Mouse (Mus musculus) ES-E14 (cell line): ENCODE measurements at regions not wholly inside any gene's neighbourhood (a gene's known extent, or its start where the extent isn't known, plus 50 kb on each side); places are given as distances from the start of the nearest gene placed in this dataset.

ENCODE experiments used
- DNase-seq: peaks from one replicate; pipeline ENCODE4 v3.0.0-alpha.2; 2013; ENCODE audit warnings: low read depth, low spot score
- H3K27ac ChIP-seq: 2 replicates; pipeline ENCODE4 v1.5.1; 2012; ENCODE audit warnings: low read depth, mild to moderate bottlenecking, low read length, moderate library complexity, mixed read lengths; ENCODE audit not compliant: poor library complexity, insufficient read depth, severe bottlenecking
- H3K36me3 ChIP-seq: 2 replicates; pipeline ENCODE4 v1.6.1; 2012; ENCODE audit warnings: mild to moderate bottlenecking, low read length, moderate library complexity, mixed read lengths; ENCODE audit not compliant: control insufficient read depth, poor library complexity, insufficient read depth, severe bottlenecking
- H3K4me1 ChIP-seq, 2 experiments: fragments of 150-350 bp in 1 of 2; sonication (generic) in 1 of 2; 2 replicates each; pipeline ENCODE4 v1.6.1; 2012; ENCODE audit warnings: low read length in 2 of 2, mild to moderate bottlenecking in 1 of 2, mixed read lengths in 1 of 2; ENCODE audit not compliant: control insufficient read depth in 2 of 2, insufficient read depth in 2 of 2, poor library complexity in 1 of 2
- H3K4me3 ChIP-seq, 2 experiments: fragments of 150-350 bp in 1 of 2; sonication (generic) in 1 of 2; 2 replicates each; pipeline ENCODE4 v1.5.1; 2012; ENCODE audit warnings: low read length in 2 of 2, low read depth in 1 of 2, mild to moderate bottlenecking in 1 of 2, mixed read lengths in 1 of 2; ENCODE audit not compliant: insufficient read depth in 1 of 2, poor library complexity in 1 of 2, severe bottlenecking in 1 of 2
- H3K9ac ChIP-seq: 2 replicates; pipeline ENCODE4 v1.6.1; 2012; ENCODE audit warnings: low read depth, mild to moderate bottlenecking, low read length, mixed read lengths; ENCODE audit not compliant: poor library complexity, insufficient read depth, severe bottlenecking
- H3K9me3 ChIP-seq: fragments of 150-350 bp; sonication (generic); 2 replicates; pipeline ENCODE4 v1.6.1; 2012; ENCODE audit warnings: low read depth, mild to moderate bottlenecking, low read length; ENCODE audit not compliant: control insufficient read depth, insufficient read depth
- CHD2 ChIP-seq: IDR thresholded peaks from 2 replicates; pipeline ENCODE4 v1.6.1; 2014; ENCODE audit warnings: mild to moderate bottlenecking, low read depth, low read length, inconsistent platforms
- HCFC1 ChIP-seq: IDR thresholded peaks from 2 replicates; pipeline ENCODE4 v1.6.1; 2012; ENCODE audit warnings: low read length, inconsistent platforms, borderline replicate concordance; ENCODE audit not compliant: insufficient read depth
- MAFK ChIP-seq: IDR thresholded peaks from 2 replicates; pipeline ENCODE4 v1.6.1; 2014; ENCODE audit warnings: mild to moderate bottlenecking, low read depth, low read length, inconsistent platforms; ENCODE audit not compliant: insufficient read depth
- ZC3H11A ChIP-seq: IDR thresholded peaks from 2 replicates; pipeline ENCODE4 v1.6.1; 2012; ENCODE audit warnings: low read depth, mild to moderate bottlenecking, inconsistent platforms, low read length, borderline replicate concordance
- ZNF384 ChIP-seq: IDR thresholded peaks from 2 replicates; pipeline ENCODE4 v1.6.1; 2012; ENCODE audit warnings: low read depth, low read length, inconsistent platforms
- in situ Hi-C, 2 experiments: fragments of 600-800 bp; cut with MboI; formaldehyde crosslinking; loops; one replicate each; pipeline ENCODE4 v1.15.1; 2025; ENCODE audit warnings: low sequenced_read_pairs in 2 of 2, inconsistent platforms in 1 of 2; ENCODE audit not compliant: unreplicated experiment in 2 of 2

DNA sequence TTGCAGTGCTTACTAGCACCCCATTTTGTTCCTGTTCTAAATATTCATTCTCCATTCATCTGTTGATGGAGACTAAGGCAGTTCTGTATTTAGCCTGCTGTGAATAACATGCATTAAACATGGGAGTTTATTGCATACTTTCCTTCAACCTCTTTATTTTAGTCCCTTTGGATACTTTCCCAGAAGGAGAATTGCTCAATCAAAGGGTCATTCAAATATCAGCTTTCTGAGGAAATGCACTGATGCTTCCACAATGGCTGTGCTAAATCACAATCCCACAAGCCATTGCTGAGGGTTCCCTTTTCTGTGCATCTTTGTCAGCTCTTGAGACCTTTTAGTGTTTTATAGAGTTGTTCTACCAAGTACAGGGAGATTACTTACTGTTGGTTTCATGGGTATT is 1359.9 kb downstream of the Defb40 start:
- no peak for DNase-seq
- no peak overlapping the region for H3K27ac ChIP-seq
- in situ Hi-C loops: no loop called here
- TF ChIP-seq ZNF384 (no peak), MAFK (no peak), ZC3H11A (no peak), CHD2 (no peak), HCFC1 (no peak)
- no peak overlapping the region for H3K4me3 ChIP-seq
- no peaks in the 10 kb centered on the region for H3K9me3 ChIP-seq
- H3K36me3 ChIP-seq: no peaks in the 10 kb centered on the region
- no peaks in the 10 kb centered on the region for H3K4me1 ChIP-seq
- no peak overlapping the region for H3K9ac ChIP-seq

DNA sequence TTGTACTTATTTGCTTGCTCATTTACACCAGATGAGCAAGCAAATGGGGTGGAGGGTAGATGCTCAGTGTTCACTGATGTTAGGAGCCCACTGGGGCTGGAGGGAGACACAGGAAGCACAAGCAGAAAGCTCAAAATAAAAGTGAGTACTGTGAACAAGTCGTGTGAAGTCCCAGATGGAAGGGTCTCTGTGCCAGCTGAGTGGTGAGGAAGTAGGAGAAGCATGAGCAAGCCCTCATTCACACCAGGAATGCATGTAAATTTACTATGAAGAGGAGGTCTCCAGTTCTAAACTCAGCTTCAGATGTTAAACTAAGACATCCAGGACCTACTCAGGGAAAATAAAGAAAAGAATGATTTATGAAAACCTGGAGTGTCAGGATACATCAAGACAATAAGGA is 1375.2 kb downstream of the Defb40 start:
- TF ChIP-seq ZNF384: no peak
- Histone ChIP-seq H3K9ac (no peak overlapping the region), H3K4me1 (no peaks in the 10 kb centered on the region), H3K4me3 (no peak overlapping the region), H3K36me3 (no peaks in the 10 kb centered on the region), H3K27ac (no peak overlapping the region), H3K9me3 (no peaks in the 10 kb centered on the region)
- in situ Hi-C loops: no loop called here
- no peak for DNase-seq

DNA sequence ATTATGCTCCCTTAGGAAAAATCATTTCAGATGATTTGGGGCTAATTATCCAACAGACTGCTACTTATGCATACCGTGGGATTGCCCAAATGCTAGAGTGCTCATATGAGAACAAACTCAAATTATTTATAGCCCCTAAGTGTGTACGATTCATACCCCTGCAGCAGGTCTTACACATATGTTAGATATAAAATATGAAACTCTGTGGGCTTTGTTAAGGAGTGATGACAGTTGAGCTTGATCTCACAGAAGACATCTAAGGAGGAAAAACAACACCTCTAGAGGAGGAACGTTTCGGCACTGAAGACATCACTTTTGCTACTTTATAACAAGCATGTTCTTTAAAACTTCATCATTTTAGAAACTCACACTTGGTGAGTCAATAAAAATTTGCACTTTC is 1379.3 kb downstream of the Defb40 start:
- no peaks in the 10 kb centered on the region for H3K36me3 ChIP-seq
- TF ChIP-seq ZC3H11A (no peak), ZNF384 (no peak)
- no peak overlapping the region for H3K27ac ChIP-seq
- no peak overlapping the region for H3K4me3 ChIP-seq
- H3K4me1 ChIP-seq: no peaks in the 10 kb centered on the region
- in situ Hi-C loops: no loop called here
- no peaks in the 10 kb centered on the region for H3K9me3 ChIP-seq
- no peak overlapping the region for H3K9ac ChIP-seq
- no peak for DNase-seq

DNA sequence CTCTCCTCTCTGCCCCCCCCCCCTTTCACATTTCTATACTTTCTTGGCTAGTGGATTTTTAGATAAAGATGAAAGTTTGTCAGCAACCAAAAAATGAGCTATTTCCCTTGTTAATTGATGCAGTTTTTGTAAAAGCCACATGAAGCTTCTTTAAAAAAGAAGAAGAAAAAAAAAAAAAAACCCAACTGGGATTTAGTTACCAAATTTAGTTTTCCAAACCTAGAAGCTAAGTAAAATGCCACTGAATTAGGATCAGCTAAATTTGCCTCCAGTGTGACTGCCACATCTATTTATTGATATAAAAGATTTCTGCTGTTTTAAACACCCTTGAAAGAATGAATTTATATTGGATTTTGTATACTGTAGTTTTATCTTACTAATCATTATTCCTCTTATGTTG is 1381.5 kb downstream of the Defb40 start:
- Histone ChIP-seq H3K9me3 (no peaks in the 10 kb centered on the region), H3K4me1 (no peaks in the 10 kb centered on the region), H3K36me3 (no peaks in the 10 kb centered on the region), H3K27ac (no peak overlapping the region), H3K9ac (no peak overlapping the region), H3K4me3 (no peak overlapping the region)
- TF ChIP-seq MAFK (no peak), ZC3H11A (no peak), HCFC1 (no peak), ZNF384 (no peak), CHD2 (no peak)
- no peak for DNase-seq
- in situ Hi-C loops: no loop called here

DNA sequence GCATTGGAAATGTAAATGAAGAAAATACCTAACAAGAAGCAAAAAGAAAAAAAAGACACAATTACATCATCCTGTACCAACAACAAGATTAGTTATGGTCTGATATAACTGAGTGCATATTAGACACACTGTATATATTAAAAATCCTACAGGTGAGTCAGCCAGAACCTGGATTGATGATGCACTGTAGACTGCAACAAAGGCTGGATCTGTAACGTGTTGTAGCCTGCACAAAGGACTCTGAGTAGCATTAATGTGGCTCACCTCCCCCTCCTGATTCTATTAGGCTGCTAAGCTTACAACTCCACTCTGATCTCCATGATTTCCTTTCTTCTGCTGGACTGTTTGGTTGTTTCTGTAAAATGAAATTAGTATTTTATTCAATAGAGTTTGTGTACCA is 1383.4 kb downstream of the Defb40 start:
- Histone ChIP-seq H3K36me3 (no peaks in the 10 kb centered on the region), H3K9me3 (no peaks in the 10 kb centered on the region), H3K9ac (no peak overlapping the region), H3K4me3 (no peak overlapping the region), H3K4me1 (no peaks in the 10 kb centered on the region), H3K27ac (no peak overlapping the region)
- TF ChIP-seq ZNF384 (no peak), CHD2 (no peak), MAFK (no peak), ZC3H11A (no peak), HCFC1 (no peak)
- no peak for DNase-seq
- in situ Hi-C loops: no loop called here
